Mouse (Mus musculus) neural tube, embryonic 13.5 days (tissue): ENCODE results near the gene Mettl6. TPM values are rescaled to one million over a fixed set of nuclear protein-coding genes. Genes with fewer than 3 reads are reported as not detected.
A peak's percentile ranks its signal among the peaks of the same experiment; 100 is the strongest.

Source experiments
- ATAC-seq: fragments of 200-750 bp; cut with Nextera tagmentation; 2 replicates; pipeline ENCODE4 v1.8.0; 2017; ENCODE audit warnings: low read depth, mild to moderate bottlenecking, moderate TSS enrichment, moderate library complexity
- H3K27ac ChIP-seq: fragments of 300-500 bp; sonication (generic); replicated peaks from 2 replicates; pipeline ENCODE4 v1.5.1; 2015; ENCODE audit warnings: moderate library complexity, mild to moderate bottlenecking, inconsistent platforms
- H3K27me3 ChIP-seq: fragments of 300-500 bp; sonication (generic); 2 replicates; pipeline ENCODE4 v1.6.1; 2015; ENCODE audit warnings: mild to moderate bottlenecking, inconsistent platforms
- H3K36me3 ChIP-seq: fragments of 300-500 bp; sonication (generic); 2 replicates; pipeline ENCODE4 v1.6.1; 2015; ENCODE audit warnings: mild to moderate bottlenecking, inconsistent platforms
- H3K4me1 ChIP-seq: fragments of 300-500 bp; sonication (generic); replicated peaks from 2 replicates; pipeline ENCODE4 v1.6.1; 2015; ENCODE audit warnings: inconsistent platforms
- H3K4me2 ChIP-seq: fragments of 300-500 bp; sonication (generic); 2 replicates; pipeline ENCODE4 v1.6.1; 2015; ENCODE audit warnings: inconsistent platforms, mild to moderate bottlenecking, moderate library complexity
- H3K4me3 ChIP-seq: fragments of 300-500 bp; sonication (generic); 2 replicates; pipeline ENCODE4 v1.5.1; 2015; ENCODE audit warnings: mild to moderate bottlenecking, inconsistent platforms
- H3K9ac ChIP-seq: fragments of 300-500 bp; sonication (generic); 2 replicates; pipeline ENCODE4 v1.6.1; 2015; ENCODE audit warnings: moderate library complexity, mild to moderate bottlenecking, inconsistent platforms
- H3K9me3 ChIP-seq: fragments of 300-500 bp; sonication (generic); 2 replicates; pipeline ENCODE4 v1.6.1; 2016; ENCODE audit warnings: inconsistent platforms
- WGBS: fragments of 180-500 bp; shearing (Covaris S2); methylation state at CpG from one replicate; pipeline ENCODE4 v1.1.7; 2015; 5-methylcytosine and 5-hydroxymethylcytosine counted together
- polyA plus RNA-seq: library from polyadenylated mRNA; unstranded; fragments of >200 nt; fragmentation: Nextera tagmentation; extraction: Ambion mirVana; gene quantifications from 2 replicates; pipeline ENCODE4 v1.2.1, GENCODE M21; 2015

The Mettl6 gene
- polyA plus RNA-seq, 1 experiment from 2014 or later, result 49.1 TPM

DNA sequence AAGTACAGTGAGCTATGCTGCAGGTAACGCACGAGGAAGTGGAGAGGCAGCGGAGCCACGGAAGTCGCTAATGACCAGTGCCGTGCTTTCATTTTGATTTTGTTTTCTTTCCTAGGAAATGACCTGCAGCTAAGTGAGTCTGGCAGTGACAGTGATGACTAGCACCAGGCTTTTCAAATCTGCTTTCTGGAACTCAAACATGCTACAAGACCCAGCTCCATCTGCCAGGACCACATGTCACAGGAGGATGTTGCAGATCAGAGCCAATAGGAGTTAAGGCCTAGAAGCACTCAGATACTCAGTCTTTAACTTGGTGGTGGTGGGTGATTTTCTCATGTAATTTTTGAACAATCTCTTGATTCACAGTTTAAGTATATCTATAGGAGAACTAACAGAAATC lies 11.6 kb upstream of the Mettl6 start:
- Histone ChIP-seq H3K4me1 (no peaks in the 10 kb centered on the region), H3K36me3 (peaks cover 87% of the 10 kb centered on the region), H3K4me2 (no peak overlapping the region), H3K9ac (no peak overlapping the region), H3K9me3 (no peaks in the 10 kb centered on the region), H3K27ac (no peak overlapping the region), H3K4me3 (no peak overlapping the region), H3K27me3 (no peaks in the 10 kb centered on the region)
- whole genome bisulfite sequencing, result 97% methylated on average over 6 of the region's 6 CpGs
- ATAC-seq, result no peak

DNA sequence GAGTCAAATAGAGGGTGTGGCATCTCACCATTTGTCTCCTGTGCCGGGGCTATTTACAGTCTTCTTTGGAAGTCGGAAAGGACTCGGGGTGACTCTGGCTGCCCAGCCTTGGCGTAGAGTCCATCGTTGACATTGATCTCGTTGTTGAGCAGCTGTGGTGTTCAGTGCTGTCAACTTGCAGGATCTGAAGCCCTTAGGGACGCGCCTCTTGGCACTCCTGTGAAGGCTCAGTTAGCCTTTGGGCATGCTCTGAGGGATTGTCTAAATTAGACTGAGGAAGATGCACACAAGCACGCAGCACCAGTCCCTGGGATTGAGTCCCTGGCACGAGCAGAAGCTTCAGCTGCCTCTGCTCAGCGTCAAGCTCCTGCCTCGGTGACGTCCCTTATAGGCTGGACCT lies 8.6 kb upstream of the Mettl6 start:
- 90% methylated on average over 13 of the region's 13 CpGs for WGBS
- Histone ChIP-seq H3K36me3 (peaks cover 96% of the 10 kb centered on the region), H3K4me2 (no peak overlapping the region), H3K9me3 (no peaks in the 10 kb centered on the region), H3K4me3 (no peak overlapping the region), H3K27me3 (no peaks in the 10 kb centered on the region), H3K27ac (no peak overlapping the region), H3K4me1 (no peaks in the 10 kb centered on the region), H3K9ac (no peak overlapping the region)
- no peak for ATAC-seq

DNA sequence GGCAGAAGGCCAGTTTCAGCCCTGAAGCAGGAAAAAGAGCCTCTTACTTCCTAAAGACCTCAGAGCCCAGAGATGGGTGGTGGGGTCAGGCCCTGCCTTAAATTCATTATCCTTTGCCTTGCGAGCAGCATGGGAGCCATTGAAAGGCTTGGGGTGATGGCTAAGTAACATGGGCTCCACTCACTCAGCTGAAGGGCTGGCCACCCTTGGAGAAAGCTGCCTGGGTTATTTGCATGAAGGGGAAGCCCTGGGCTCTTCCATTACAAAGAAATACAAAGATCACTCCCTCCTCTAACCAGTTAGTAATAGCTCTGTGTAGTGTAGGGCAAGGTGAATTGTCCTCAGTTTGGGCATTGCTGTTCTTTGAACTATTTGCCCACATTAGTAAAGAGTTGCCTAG lies 4.7 kb upstream of the Mettl6 start:
- Histone ChIP-seq H3K4me3 (no peak overlapping the region), H3K36me3 (peaks cover 62% of the 10 kb centered on the region), H3K27ac (no peak overlapping the region), H3K4me1 (peaks cover 21% of the 10 kb centered on the region), H3K9ac (no peak overlapping the region), H3K27me3 (no peaks in the 10 kb centered on the region), H3K9me3 (no peaks in the 10 kb centered on the region), H3K4me2 (no peak overlapping the region)
- no peak for ATAC-seq
- 75% methylated on average over 1 of the region's 1 CpGs for WGBS

DNA sequence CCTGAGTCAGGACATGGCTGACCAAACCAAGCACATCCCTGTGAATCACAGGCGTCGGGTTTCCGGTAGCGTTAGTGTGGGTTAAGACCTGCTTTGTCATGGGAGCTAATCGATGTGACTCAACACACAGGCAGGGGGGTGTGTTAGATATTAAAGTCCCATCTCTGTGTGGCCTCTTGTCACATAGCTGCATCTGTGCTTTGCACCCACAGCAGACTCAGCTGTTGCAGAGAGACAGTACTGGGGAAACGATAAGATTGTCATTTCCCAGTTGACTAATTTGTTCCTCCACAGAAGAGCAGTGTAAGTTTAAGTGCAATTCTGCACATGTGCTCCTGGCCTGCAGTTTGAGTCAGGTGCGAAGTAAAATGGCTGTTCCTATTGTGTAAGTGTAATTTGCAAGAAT lies 1.4 kb upstream of the Mettl6 start:
- Histone ChIP-seq H3K9ac (peak overlapping the region; percentile 85), H3K4me1 (peaks cover 41% of the 10 kb centered on the region), H3K27me3 (no peaks in the 10 kb centered on the region), H3K9me3 (no peaks in the 10 kb centered on the region), H3K4me3 (peak overlapping the region; percentile 67), H3K36me3 (peaks cover 48% of the 10 kb centered on the region), H3K4me2 (peak overlapping the region; percentile 95), H3K27ac (no peak overlapping the region)
- ATAC-seq, result no peak
- WGBS, result 57% methylated on average over 7 of the region's 7 CpGs

DNA sequence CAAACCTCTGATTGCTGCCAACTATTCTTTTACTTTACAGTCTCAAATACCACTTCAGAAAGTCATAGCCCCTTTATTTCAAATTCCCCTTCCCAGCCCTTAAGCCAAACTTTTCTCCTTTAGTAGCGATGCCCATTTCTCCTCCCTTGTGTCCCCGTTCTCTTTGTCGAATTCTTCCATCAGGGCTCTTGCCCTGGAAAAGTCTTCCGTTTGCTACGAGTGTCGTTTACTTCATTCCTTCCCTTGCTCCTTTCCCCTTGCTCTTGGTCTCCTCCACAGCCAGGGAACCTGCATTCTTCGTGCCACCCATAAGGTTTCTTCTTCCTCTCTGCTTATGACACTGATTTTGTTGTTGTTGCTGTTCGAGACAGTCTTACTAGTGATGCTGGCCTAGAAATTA lies 698 bp upstream of the Mettl6 start:
- Histone ChIP-seq H3K9ac (peak overlapping the region; percentile 85), H3K9me3 (no peaks in the 10 kb centered on the region), H3K4me3 (peak overlapping the region; percentile 67), H3K4me1 (peaks cover 41% of the 10 kb centered on the region), H3K36me3 (peaks cover 41% of the 10 kb centered on the region), H3K27ac (peak overlapping the region; percentile 85), H3K4me2 (peak overlapping the region; percentile 95), H3K27me3 (no peaks in the 10 kb centered on the region)
- no peak for ATAC-seq
- WGBS, result 7% methylated on average over 8 of the region's 8 CpGs

DNA sequence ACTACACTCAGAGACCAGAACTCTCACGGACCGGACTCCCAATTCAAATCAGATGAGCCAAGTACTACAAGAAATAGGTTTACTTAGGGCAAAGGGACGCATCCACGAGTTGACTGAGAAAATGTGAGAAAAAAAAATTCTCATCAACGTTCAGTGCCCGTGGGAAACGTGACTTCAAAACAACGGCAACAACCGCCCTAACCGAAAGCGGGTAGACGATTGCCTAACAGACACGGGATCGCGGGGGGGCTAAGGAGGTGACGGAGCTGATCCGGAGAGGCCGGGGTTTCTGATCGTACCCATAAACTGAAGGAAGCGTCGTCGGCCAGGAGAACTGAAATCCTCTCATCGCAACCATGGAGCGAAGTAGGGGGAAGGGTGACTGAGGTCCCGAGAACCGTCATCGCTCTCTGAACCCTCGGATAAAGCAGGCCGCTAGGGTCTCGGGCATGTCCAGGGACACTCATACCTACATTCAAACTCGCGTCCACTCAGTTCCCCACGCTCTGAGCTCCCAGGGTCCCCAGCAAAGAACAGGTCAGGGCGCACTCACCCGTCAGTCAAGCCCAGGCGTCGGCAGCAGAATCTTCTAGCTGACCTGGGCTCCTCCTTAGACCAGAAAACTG lies 378 bp downstream of the Mettl6 start, which contains the start of gene Eaf1:
Eaf1 (plus strand) TSS at position 51 of the 626 bp plus-strand sequence.
- Histone ChIP-seq H3K4me1 (peaks cover 41% of the 10 kb centered on the region), H3K27ac (peak within 1 kb of the TSS; percentile 85), H3K4me3 (peak within 1 kb of the TSS; percentile 67), H3K4me2 (peak within 1 kb of the TSS; percentile 95), H3K9ac (peak within 1 kb of the TSS; percentile 85), H3K9me3 (no peaks in the 10 kb centered on the region), H3K36me3 (peaks cover 36% of the 10 kb centered on the region), H3K27me3 (no peaks in the 10 kb centered on the region)
- ATAC-seq, result peak; percentile 72; the same call in 1 of the 2 replicates
- WGBS, result 2% methylated on average over 37 of the region's 37 CpGs

DNA sequence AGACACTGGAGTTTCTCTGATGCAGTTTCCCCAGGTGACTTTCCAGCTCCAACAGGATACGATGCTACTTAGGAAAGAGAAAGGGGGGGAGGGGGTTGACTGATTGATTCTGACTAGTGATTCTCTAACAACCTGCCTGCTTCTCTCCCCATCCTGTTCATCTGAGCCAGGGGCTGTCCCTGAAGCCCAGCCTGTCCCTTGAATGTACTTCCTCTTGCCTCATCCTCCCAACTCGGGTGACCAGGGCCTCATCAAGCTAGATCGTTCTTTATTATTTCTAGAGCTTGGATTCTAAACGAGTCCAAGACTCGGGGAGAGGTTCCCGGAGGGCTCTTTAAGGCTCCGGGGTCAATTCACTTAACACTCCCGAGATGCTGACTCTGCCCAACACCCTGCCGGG lies 939 bp downstream of the Mettl6 start:
- H3K9me3 ChIP-seq, result no peaks in the 10 kb centered on the region
- peak overlapping the region; percentile 85 for H3K9ac ChIP-seq
- H3K27ac ChIP-seq, result no peak overlapping the region
- peaks cover 36% of the 10 kb centered on the region for H3K36me3 ChIP-seq
- 36% methylated on average over 9 of the region's 9 CpGs for WGBS
- no peak for ATAC-seq
- H3K27me3 ChIP-seq, result no peaks in the 10 kb centered on the region
- H3K4me1 ChIP-seq, result peaks cover 41% of the 10 kb centered on the region
- H3K4me3 ChIP-seq, result peak overlapping the region; percentile 67
- H3K4me2 ChIP-seq, result peak overlapping the region; percentile 95

DNA sequence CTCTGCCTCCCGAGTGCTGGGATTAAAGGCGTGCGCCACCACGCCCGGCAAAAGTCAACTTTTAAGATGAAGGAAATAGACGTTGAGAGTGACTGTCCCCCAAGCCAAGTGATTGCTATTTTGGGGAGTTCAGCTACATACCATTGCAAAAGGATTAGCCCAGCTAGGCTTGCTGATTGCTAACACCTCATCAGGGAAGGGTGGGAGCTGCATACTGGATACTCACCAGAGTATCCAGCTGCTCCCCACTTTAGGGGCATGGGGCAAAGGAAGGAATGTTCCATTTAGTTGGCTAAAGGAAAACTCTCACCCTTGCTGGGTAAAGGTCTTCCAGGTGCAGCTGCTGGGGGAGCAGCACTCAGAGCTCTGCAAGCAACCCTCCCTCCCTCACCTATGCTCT lies 6.8 kb downstream of the Mettl6 start:
- H3K9me3 ChIP-seq, result no peaks in the 10 kb centered on the region
- 95% methylated on average over 6 of the region's 6 CpGs for WGBS
- H3K27me3 ChIP-seq, result no peaks in the 10 kb centered on the region
- no peak overlapping the region for H3K4me3 ChIP-seq
- H3K9ac ChIP-seq, result no peak overlapping the region
- ATAC-seq, result no peak
- no peak overlapping the region for H3K27ac ChIP-seq
- H3K36me3 ChIP-seq, result peaks cover 79% of the 10 kb centered on the region
- H3K4me1 ChIP-seq, result peaks cover 7% of the 10 kb centered on the region
- H3K4me2 ChIP-seq, result no peak overlapping the region

DNA sequence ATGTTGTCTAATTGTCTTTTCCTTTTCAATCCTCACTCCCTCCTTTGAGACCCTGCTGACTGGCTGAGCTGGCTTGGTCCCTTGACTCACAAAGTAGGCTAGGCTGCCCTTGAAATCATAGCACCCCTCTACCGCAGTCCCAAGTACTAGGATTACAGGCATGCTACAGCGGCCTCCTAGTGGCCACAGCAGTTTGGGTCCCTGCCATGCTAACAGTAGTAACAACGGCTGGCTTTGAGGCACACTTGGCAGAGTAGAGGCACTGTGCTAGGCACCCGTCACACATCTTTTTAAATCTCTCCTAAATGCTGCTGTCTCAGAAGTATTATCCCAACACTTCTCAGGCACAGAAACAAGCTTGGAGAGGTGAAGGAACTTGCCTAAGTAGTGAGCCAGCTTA lies 8.4 kb downstream of the Mettl6 start:
- H3K4me3 ChIP-seq, result no peak overlapping the region
- H3K36me3 ChIP-seq, result peaks cover 81% of the 10 kb centered on the region
- H3K9me3 ChIP-seq, result no peaks in the 10 kb centered on the region
- H3K27ac ChIP-seq, result no peak overlapping the region
- no peak for ATAC-seq
- no peak overlapping the region for H3K9ac ChIP-seq
- no peak overlapping the region for H3K4me2 ChIP-seq
- whole genome bisulfite sequencing, result 84% methylated on average over 4 of the region's 4 CpGs
- H3K27me3 ChIP-seq, result no peaks in the 10 kb centered on the region
- H3K4me1 ChIP-seq, result no peaks in the 10 kb centered on the region

DNA sequence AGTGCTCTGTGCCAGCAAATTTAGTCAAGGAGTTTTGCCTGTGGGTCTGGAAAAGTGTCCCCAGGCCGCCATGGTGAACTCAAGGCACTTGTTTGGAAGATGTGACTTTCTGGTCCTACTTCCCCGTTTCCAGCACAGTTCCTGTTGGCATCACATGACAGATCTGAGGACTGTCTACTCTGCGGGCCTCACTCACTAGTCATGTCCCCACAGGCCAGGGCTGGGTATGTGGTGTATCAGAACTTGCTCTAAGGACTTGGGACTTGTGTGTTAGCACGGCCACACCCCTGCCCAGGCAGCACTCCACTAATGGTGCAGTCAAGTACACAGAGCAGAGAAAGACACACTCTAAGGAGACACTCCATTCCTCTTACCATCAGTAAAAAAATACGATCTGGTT lies 12.4 kb downstream of the Mettl6 start:
- ATAC-seq, result no peak
- no peaks in the 10 kb centered on the region for H3K27me3 ChIP-seq

DNA sequence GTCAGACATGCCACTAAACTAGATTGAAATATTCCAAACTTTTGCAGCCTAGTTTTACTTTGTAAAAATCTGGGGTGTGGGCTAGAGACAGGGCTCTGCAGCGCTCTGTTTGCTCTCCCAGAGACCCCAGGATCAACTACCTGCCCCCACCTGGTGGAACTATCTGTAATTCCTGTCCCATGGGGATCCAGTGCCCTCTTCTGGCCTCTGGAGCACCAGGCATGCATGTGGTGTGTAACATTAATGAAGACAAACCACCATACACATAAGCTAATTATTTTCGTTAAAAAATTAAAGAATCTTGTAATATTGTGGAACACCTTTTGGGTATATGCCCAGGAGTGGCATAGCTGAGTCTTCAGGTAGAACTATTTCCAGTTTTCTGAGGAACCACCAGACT lies 21.5 kb downstream of the Mettl6 start:
- no peaks in the 10 kb centered on the region for H3K27me3 ChIP-seq
- 87% methylated on average over 2 of the region's 2 CpGs for WGBS
- H3K36me3 ChIP-seq, result peaks cover 6% of the 10 kb centered on the region
- no peak overlapping the region for H3K4me3 ChIP-seq
- H3K4me2 ChIP-seq, result no peak overlapping the region
- no peak for ATAC-seq
- H3K9ac ChIP-seq, result no peak overlapping the region
- no peaks in the 10 kb centered on the region for H3K9me3 ChIP-seq
- no peaks in the 10 kb centered on the region for H3K4me1 ChIP-seq
- no peak overlapping the region for H3K27ac ChIP-seq

More for the DNA sequence above, 12.4 kb downstream of the Mettl6 start:
- Histone ChIP-seq H3K27ac (no peak overlapping the region), H3K36me3 (peaks cover 96% of the 10 kb centered on the region), H3K9me3 (no peaks in the 10 kb centered on the region), H3K9ac (no peak overlapping the region), H3K4me2 (no peak overlapping the region), H3K4me3 (no peak overlapping the region), H3K4me1 (no peaks in the 10 kb centered on the region)
- WGBS, result 91% methylated on average over 5 of the region's 5 CpGs

DNA sequence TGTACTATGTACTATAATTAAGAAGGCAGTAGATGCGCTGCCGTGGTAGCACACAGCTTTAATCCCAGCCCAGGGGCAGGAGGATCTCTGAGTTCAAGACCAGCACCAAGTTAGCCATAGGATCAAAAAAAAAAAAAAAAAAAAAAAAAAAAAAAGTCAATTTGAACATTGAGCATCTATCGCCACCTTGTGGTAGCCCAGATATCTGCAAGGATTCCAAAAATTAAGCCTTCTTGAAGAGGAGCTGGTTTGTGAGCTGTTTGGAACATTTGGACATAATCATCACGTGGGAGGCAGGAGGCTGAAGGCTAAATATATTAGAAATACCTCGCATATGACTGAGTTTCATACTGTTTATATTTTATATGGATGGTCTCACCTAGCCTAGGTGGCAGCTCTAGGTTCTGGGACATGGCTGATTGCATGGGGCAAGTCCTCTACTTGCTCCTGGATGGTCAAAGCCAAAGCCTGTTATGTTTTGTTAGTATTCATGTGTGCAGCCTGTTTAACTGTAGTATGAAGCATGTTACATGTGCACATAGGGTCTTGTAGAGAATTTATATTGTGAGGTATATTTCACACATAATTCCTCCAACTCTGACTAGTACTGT lies 22.3 kb downstream of the Mettl6 start:
- Histone ChIP-seq H3K9me3 (no peaks in the 10 kb centered on the region), H3K4me1 (no peaks in the 10 kb centered on the region), H3K27me3 (no peaks in the 10 kb centered on the region), H3K27ac (no peak overlapping the region), H3K4me2 (no peak overlapping the region), H3K36me3 (no peaks in the 10 kb centered on the region), H3K9ac (no peak overlapping the region), H3K4me3 (no peak overlapping the region)
- no peak for ATAC-seq
- 7% methylated on average over 5 of the region's 5 CpGs for WGBS

DNA sequence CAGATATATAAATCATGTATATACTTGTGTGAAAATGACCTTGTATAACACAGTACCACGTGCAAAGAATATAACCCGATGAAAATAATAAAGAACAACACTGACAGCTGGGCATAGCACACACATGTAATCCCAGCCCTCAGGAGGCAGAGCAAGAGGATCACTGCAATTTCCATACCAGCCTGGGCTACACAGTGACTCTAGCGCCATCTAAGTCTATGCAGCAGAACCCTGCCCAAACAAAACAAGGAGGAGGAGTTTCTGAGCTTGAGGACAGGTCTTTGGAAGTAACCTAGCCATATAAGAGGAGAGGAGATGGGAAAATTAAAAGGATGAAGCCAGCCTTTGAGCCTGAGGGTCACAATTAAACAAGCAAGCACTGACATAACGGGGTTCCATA lies 25.1 kb downstream of the Mettl6 start:
- Histone ChIP-seq H3K4me1 (no peaks in the 10 kb centered on the region), H3K4me3 (no peak overlapping the region), H3K9me3 (no peaks in the 10 kb centered on the region), H3K27ac (no peak overlapping the region), H3K36me3 (no peaks in the 10 kb centered on the region), H3K4me2 (no peak overlapping the region), H3K27me3 (no peaks in the 10 kb centered on the region), H3K9ac (no peak overlapping the region)
- ATAC-seq, result no peak
- 56% methylated on average over 4 of the region's 4 CpGs for WGBS
